Mouse (Mus musculus) embryo, embryonic 11 days (tissue): Measurements from ENCODE around the gene Siah1b.

Experiments
- DNase-seq: peaks from one replicate; pipeline ENCODE4 v3.0.0-alpha.2; 2015

Siah1b gene

GRCm38 (mm10) chrX:164076040-164076775 lies at the start of gene Siah1b:
Siah1b (minus strand) TSS chrX:164076493.
- DNase-seq: peak; percentile 94

DNA sequence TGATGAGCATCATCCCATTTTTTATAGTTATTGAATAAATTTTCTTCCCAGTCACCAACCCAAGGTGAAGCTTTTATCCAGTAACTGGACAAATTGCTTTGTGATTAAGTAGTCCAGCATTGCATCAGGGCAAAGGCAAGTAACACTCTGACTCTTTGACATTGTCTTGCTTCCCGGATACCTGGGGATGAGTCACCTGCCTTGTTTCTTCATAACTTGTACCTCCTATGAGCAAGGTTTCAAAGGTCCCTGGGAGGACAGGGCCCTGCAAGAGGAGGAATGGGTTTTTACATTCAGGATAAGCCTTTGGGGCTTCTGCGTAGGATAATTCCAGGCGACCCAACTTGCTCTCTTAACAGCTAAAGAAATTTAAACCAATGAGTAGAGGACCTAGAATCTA lies 47.6 kb upstream of the Siah1b start:
- DNase-seq: no peak

DNA sequence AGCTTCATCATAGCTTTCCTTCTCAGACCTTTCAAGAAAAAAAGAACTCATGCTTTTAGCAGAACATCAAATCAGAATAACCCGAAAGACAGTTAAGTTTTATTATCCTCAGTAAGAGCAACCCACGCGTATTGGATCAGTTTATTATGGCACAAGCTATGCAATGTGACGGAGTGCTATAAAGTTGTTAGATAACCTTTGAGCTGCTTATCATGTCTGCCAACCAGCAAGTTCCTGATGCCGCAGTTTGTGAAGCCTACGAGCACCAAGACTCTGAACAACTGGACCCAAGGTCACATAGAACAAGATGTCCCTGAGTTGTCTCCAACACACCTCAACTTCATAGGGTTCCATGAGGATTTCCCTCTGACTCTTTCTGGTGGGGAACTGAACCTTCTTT lies 37.5 kb upstream of the Siah1b start:
- DNase-seq: no peak

GRCm38 (mm10) chrX:164111146-164111545 lies 34.9 kb upstream of the Siah1b start:
- DNase-seq: no peak

DNA sequence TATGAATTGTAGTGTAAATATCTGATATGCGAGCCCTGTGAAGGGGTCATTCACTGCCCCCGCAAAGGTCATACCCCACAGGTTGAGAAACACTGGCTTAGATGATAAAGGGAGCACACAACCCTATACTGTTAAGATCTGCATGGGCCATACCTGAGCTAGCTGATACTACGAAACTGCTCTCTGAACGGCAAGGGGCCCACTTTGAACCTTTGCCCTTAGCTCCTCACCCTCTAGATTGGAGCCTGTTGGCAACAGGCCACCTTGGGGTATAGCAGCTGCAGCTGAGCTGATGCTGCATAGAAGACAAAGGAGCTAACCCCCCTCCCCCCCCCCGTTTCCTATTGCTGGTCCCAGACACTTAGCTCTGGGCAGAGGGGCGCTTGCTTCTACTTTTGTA lies 26.4 kb upstream of the Siah1b start:
- DNase-seq: no peak

- no peak for DNase-seq
Observed at GRCm38 (mm10) chrX:164102198-164102597, 25.9 kb upstream of the Siah1b start.

GRCm38 (mm10) chrX:164101483-164101882 lies 25.2 kb upstream of the Siah1b start:
- DNase-seq: no peak

DNA sequence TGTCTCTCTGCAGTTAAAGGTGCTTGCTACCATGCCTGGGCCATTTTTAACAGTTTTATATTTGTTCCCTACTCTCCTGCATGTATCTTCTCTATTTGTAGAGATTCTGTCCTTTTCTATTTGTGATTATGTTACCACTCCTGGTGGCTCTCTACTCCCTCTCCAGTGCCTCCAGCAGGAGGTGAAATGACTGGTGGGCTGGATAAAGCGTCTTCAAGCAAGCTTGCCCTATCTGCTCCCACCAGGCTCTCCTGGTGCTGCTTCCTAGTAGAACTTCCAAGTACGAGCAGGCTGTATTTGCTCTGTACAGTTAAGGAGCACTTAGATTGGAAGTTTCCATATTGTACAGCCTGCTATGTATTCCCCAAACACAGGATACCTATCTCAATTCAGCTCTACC lies 19.5 kb upstream of the Siah1b start:
- DNase-seq: no peak

DNA sequence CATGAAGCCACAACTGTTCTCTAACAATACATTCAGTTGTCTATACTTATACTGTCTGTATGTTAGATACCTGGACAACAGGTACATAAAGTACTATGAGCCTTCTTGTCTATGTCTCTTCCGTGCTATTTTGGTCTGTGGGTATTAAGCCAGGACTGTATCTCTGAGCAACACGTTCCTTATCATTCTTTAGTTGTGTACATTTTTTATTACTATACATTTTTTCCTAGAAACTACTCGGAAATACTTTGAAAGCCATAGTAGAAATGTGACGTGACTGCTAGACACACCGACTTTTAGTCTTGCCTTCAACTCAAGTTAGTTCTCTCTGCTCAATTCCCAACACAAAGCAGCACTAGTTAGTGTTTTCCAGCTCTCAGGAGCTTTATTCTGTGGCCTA lies 17.1 kb upstream of the Siah1b start:
- DNase-seq: no peak

GRCm38 (mm10) chrX:164092300-164093169 lies 16.2 kb upstream of the Siah1b start:
- DNase-seq: peak; percentile 2

DNA sequence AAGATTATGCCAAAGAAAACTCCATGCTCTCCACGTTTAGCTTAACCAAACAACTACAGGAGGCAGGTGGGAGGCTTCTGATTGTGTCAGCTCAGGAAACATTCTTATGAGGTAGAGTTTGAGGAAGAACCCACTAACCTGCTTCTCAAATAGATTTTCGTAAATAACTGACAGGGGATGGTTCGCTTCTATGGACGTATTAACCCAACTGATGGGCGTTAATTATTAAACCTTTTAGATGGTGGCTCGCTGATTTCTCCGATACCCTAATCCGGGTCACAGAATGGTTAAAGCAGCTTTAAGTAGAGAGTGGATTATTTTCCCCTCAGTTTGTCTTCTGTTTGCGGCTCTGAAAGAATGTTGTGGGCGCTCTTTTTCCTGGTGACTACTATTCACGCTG lies 13.6 kb upstream of the Siah1b start:
- no peak for DNase-seq

- DNase-seq: no peak
Observed at GRCm38 (mm10) chrX:164088582-164088981, 12.3 kb upstream of the Siah1b start, which contains the start of gene Cltrn. Cltrn (plus strand) TSS chrX:164088830.

GRCm38 (mm10) chrX:164082030-164082429 lies 5.7 kb upstream of the Siah1b start:
- DNase-seq: no peak

GRCm38 (mm10) chrX:164068968-164069367 lies 7.3 kb downstream of the Siah1b start:
- no peak for DNase-seq

DNA sequence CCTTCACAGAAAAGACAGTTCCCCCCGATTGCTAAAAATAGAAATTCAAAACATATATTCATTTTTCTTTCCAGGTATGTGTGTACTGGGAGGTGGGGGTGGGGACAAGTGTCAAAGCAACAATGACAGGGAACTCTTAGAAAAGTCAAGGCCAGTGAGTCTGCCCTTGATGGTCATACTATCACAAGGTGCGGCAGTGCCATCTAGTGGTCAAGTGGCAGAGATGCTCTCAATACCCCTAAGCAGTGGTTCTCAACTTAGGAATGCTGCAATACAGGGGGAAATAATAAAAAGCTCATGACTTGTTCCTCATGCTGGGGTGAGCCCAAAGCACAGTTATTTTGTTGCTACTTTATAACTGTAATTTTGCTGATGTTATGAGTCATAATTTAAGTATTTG lies 10.1 kb downstream of the Siah1b start:
- DNase-seq: peak; percentile 83

- DNase-seq: no peak
Observed at GRCm38 (mm10) chrX:164059070-164059469, 17.2 kb downstream of the Siah1b start.

- DNase-seq: no peak
Observed at GRCm38 (mm10) chrX:164058523-164058922, 17.8 kb downstream of the Siah1b start.

- DNase-seq: no peak
Observed at GRCm38 (mm10) chrX:164055726-164056125, 20.6 kb downstream of the Siah1b start.

GRCm38 (mm10) chrX:164046736-164047135 lies 29.6 kb downstream of the Siah1b start:
- no peak for DNase-seq

- DNase-seq: no peak
Observed at GRCm38 (mm10) chrX:164042069-164042468, 34.2 kb downstream of the Siah1b start.

- DNase-seq: no peak
Observed at GRCm38 (mm10) chrX:164038882-164039281, 37.4 kb downstream of the Siah1b start.

DNA sequence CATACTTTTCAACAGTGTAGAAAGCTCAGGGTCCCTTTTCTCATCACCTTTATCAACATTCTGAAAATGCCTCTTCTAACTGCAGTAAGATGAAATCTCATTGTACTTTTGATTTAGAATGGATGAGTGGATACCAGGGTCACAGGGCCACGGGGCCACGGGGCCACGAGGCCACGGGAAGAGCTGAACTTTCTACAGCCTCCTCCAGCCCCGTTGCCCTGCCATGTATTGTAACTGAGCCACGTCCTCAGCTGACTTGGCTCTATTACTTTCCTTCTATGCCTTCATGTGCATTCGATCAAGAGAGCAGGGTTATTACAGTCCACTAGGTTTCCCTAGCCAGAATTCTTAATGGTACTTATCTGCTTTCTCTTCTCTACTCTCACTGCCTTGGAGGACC lies 40.4 kb downstream of the Siah1b start:
- DNase-seq: no peak

GRCm38 (mm10) chrX:164035401-164035800 lies 40.9 kb downstream of the Siah1b start:
- no peak for DNase-seq

GRCm38 (mm10) chrX:164032526-164032925 lies 43.8 kb downstream of the Siah1b start:
- no peak for DNase-seq
